Mouse (Mus musculus): Measurements from ENCODE around the gene Ermp1.

DNA sequence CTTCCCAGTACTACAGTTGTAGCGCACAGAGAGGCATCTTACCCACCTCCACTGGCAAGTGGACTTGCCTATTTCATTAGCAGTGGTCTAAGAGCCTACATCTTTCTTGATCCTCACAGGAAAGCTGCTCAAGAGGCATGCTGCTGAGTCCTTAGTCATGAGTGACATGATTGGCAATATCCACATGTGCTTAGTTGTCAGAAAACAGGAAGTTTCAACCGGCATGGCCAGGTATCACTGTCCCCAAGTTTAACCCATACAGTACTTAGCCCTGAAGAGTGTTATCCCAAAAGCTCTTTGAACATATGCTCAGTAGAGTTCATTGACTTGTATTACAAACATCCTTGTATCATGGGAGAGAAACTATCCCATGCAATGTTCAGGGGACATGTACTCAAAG lies 36.1 kb downstream of the Ermp1 start:
- TF ChIP-seq CTCF (IDR thresholded peaks at IDR 0.05; ENCODE audit: borderline replicate concordance, insufficient read depth, low read length) (no peak), POLR2A (IDR thresholded peaks at IDR 0.05; ENCODE audit: low read depth, low read length) (no peak)
